Mouse (Mus musculus) myocyte (in vitro differentiated cells): ENCODE measurements at regions not wholly inside any gene's neighbourhood (a gene's known extent, or its start where the extent isn't known, plus 50 kb on each side); places are given as distances from the start of the nearest gene placed in this dataset.

Source experiments
- MYOD1 ChIP-seq, 3 experiments: IDR thresholded peaks; one replicate each; pipeline ENCODE4 v1.6.1; 2011; ENCODE audit warnings: control low read depth in 2 of 3, low read depth in 2 of 3, mild to moderate bottlenecking in 2 of 3, moderate library complexity in 1 of 3; ENCODE audit not compliant: insufficient read length in 2 of 3, control insufficient read depth in 1 of 3
- MYOG ChIP-seq, 3 experiments: IDR thresholded peaks; one replicate each; pipeline ENCODE4 v1.6.1; 2011; ENCODE audit warnings: control low read depth in 2 of 3, low read depth in 2 of 3, mild to moderate bottlenecking in 2 of 3; ENCODE audit not compliant: insufficient read length in 2 of 3, control insufficient read depth in 1 of 3, insufficient read depth in 1 of 3
- POLR2A ChIP-seq: IDR thresholded peaks from one replicate; pipeline ENCODE4 v1.6.1; 2011; ENCODE audit warnings: low read depth, mild to moderate bottlenecking, control low read depth, moderate library complexity; ENCODE audit not compliant: insufficient read length
- POLR2AphosphoS2 ChIP-seq: IDR thresholded peaks from one replicate; pipeline ENCODE4 v1.6.1; 2011; ENCODE audit warnings: low read depth, control low read depth; ENCODE audit not compliant: insufficient read length
- TCF12 ChIP-seq: IDR thresholded peaks from one replicate; pipeline ENCODE4 v1.6.1; 2011; ENCODE audit warnings: mild to moderate bottlenecking, control low read depth; ENCODE audit not compliant: poor library complexity, insufficient read depth, severe bottlenecking

- TF ChIP-seq POLR2A (no peak), MYOG (IDR thresholded peaks at IDR 0.05; ENCODE audit: control insufficient read depth in 1 of 3, insufficient read depth in 1 of 3, insufficient read length in 2 of 3, low read depth in 2 of 3) (no peak), MYOD1 (IDR thresholded peaks at IDR 0.05; ENCODE audit: control insufficient read depth in 1 of 3, insufficient read length in 2 of 3, low read depth in 2 of 3) (no peak), POLR2AphosphoS2 (no peak), TCF12 (no peak)
These were observed 234.1 kb downstream of the Ikzf2 start for GRCm38 (mm10) chr1:69452910-69453309.
